Mouse (Mus musculus): ENCODE results near the gene Ncl.

The Ncl gene

DNA sequence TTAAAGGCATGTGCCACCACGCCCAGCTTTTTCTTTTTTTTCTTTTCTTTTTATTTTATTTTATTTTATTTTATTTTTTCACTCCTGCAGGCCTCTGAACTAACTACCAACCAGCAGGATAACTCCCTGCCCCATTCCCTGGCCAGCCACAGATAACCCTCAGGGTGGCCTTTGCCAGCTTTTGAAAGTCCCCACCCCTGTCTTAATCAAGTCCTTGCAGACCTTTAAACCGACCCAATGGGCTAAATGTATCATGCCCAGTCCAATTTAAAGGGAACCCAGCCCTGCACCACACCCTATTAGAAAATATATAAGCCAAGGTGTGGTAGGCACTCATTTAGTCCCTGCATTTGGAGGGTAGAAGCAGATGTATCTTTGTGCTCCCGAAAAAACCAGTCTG is 46.9 kb downstream of the Ncl start:
- DNase-seq (ENCODE audit: low spot score), result no peak

DNA sequence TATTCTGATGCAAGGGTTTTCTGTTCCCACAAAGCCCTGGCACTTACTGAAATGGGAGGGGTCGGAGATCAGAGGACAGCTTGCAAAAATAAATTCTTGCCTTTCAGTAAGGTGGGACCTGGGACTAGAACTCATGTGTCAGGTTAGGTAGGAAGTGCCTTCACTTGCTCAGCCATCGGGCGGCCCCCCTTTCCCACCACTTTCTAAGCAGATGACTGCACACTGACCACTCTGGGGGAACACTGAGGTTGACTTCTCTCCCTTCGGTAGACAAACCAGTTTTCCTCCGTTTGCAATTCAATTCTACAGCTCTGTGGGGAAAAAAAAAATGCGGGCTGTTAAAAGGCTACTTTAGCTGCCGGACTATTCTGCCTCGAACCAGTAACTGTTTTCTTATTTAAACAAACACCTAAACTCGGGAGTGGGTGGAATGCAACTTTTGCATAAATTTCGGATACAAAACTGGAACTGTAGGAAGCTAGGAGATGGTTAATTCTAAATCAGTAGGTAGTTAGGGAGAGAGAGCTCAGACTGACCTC is 47.7 kb downstream of the Ncl start:
- DNase-seq (ENCODE audit: low spot score), result no peak

DNA sequence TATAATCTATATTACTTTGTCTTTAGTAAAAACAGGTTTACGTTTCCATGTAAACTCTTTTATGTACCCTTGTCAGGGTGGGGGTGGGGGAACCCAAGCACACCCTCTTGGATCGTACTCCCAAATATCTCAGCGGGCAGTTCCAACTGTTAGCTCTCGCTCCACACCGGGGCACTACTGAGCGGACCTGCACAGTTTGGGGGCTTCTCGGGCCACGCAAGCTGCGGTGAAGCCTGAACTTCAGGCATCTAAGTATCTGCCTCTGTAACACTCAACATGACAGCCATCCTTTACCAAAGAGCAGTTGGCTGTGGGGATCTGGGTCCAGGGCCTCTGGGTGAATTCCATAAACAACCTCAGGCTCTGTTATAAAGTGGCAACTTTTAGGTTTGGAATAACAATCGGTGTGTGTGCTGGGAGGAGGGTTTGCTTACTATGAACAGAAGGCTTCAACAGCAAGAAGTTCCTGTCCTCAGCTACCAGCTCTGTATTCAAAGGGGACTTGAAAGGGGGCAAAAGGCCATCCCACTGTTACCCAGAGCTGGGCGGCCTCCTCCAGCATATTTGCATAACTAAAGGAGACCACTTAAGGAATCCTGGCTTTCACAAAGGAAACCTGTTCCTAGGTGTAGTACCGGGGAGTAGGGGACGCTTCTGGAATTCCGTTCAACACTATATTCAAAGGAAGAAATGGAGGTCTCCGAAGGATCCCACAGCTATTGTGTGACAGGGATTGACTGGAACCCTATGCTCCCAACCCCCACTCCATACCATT is 48.5 kb downstream of the Ncl start:
- no peak for DNase-seq (ENCODE audit: low spot score)

DNA sequence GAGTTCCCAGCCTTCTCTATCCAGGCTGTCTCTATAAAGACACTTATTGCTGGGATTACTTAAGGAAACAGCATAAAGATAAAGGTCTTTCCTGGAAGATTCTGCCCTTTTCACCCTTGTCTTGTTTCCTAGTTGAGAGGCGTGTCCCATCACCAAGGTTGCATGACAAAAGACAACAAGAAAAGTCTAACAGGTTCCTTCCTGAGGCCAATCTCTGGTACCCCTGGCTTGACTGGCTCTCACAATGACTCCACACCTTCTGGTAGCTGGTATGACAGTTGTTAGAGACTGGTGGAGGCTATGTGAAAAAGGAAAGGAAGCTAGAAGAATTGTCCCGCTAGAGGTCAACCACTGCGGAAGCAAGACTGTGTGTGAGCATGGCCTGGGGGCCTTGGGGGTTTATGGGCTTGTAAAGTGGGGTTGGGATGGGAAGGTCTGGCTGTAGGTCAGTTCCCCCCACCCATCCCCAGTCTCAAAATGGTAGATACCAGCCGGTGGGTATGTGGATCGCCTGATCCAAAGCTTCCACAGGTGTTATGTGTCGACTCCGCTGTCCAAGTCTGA is 49.8 kb downstream of the Ncl start:
- DNase-seq (ENCODE audit: low spot score), result no peak

DNA sequence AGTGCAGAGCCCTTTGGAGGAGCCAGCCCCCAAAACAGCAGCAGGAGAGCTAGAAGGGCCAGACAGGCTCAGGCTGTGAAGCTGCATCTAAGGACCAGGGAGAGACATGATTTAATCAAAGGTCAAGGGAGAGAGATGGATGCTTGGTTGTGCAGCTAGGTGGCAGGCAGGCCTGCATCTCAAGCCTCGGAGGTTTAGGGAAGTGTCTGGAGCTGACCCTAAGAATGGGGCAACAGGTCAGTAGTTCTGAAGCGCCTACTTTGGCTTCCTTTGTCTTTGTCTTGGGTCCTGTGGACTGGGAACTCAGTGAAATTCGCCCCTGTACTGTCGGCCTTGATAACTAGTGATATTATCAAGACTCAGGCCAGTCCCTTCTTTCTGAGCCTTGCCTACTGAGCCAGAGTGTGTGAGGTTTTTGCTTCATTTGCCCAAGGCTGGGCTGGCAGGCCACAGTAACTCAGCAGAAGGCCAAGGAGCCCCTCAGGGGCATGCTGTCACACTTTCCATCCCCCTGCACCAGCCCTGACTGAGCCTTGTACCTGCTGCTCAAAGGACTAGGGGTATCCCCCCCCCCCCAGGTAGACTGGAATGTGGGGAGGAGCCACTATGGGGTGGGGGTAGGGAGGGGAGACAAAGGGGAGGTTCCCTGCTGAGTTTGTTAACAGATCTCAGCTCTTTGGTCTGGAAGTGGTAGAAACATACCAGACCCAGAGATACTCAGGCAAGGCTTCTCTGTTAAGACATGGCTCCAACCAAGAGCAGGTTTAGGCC is 51.1 kb downstream of the Ncl start:
- no peak for DNase-seq (ENCODE audit: low spot score)

DNA sequence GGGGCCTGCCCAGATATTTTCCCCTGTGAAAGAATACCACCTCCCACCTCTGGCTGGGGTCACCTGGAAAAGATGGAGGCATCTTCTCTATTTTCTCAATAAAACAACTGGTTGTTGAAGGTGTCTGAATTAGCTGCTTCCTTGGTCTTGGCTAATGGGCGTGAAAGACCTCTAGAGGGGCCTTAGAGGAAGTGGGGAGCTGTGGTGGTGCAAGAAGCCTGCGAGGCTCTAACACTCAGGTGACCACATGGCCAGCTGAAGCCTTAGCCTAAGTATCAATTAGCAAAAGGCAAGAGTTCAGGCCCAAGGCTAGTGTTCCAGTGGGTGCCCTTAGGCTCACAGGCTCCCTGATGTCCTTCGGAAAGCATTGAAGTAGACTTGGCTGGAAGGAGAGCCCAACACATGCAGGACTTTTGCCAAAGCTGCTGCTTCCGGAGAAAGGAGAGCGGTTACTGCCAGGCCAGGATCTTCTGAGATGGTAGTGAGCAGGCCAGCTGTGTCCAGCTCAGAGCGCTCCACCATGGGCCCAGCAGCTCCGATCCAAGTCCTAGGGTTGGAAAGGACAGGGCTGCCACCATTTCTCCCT is 51.9 kb downstream of the Ncl start:
- no peak for DNase-seq (ENCODE audit: low spot score)

DNA sequence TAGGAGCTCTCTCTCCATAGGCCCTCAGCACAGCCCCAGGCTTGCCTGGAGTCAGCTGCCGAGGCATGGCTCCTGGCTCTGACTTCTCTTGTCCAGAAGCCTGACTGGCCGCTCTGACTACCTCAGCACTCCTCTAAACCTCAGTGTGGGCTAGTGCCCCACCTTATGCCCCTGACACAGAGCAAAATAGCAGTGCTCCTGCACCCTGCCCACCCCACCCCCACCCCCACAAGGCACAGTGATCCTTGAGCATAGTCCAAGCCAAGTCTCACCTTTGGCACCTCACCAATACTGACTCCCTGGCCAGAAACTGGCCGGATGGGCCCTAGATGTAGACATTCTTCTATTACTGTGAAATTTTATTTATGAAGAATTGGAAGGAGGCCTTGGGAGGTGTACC is 52.5 kb downstream of the Ncl start:
- no peak for DNase-seq (ENCODE audit: low spot score)

DNA sequence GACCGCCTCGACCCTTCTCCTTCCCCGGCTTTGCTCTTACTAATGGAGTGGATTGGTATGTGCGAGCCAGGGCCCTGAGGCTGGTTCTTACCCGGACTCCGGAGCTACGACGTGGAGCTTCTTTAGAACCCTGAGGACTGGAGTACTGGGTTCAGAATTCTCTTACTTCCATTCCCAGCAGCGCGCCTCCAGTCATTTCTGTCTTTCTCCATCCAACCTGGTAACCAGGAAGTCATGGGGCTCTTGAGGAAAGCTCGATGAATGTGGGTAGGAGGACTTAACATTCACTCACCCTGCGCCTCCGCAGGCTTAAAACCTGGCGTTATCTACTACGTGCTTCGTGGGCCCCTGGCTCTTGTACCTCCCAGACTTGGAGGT is 55.3 kb downstream of the Ncl start:
- DNase-seq (ENCODE audit: low spot score), result no peak

DNA sequence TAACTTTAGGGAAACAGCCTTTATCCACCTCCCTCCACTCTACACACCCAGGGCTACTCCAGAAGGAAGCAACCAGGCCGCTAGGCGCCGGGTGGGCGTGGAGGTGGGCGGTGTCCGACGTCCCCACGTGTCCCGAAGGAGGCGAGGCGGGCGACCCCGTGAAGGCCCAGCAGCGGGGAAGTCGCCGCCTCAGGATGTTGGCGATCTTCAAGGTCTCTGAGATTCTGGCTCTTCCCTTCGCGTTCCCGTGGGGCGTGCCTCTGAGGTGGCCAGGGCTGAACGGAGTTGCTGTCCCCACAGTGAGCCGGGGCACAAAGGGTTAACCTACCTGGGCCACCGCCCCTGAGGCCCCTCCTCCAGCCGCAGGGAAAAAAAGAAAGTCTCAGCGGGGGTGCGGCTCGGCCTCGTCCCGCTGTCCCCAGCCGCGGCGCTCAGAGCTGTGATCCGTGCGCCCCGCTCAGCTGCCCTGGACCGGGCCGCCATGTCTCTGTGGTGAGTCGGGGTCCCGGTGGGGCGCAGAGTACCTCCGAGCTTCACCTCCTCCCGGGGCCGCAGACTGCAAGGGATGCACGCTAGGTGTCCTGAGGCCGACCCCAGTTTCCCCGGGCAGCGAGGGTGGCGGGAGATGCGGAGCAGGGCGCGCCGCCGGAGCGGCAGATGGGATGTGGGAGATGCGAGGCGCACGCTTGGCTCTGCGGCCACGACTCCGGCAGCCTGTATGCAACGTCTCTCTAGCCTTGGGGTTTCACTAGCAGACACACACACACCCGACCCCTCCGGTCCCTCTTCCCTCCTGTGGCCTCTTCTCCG is 55.9 kb downstream of the Ncl start:
- peak; percentile 19 for DNase-seq (ENCODE audit: low spot score)

DNA sequence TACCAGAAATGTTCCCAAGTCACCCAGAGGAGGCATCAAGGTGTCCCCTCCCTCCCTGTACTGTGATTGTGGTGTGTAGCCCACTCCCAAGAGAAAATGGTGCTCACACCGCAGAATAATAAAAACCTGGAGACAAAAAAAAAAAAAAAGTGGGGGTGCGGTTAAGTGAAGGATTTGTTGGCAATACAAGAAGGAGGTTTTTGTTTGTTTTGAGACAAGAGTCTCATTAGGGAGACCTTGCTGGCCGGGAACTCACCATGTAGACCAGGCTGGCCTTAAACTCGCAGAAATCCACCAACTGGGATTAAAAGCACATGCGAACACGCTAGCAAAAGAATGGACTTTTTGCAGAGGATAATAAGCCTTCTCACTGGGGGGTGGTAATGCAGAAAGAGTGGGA is 56.7 kb downstream of the Ncl start, which contains the start of gene B3gnt7:
B3gnt7 (plus strand) TSS at position 301 of the 400 bp plus-strand sequence.
- DNase-seq (ENCODE audit: low spot score), result no peak

DNA sequence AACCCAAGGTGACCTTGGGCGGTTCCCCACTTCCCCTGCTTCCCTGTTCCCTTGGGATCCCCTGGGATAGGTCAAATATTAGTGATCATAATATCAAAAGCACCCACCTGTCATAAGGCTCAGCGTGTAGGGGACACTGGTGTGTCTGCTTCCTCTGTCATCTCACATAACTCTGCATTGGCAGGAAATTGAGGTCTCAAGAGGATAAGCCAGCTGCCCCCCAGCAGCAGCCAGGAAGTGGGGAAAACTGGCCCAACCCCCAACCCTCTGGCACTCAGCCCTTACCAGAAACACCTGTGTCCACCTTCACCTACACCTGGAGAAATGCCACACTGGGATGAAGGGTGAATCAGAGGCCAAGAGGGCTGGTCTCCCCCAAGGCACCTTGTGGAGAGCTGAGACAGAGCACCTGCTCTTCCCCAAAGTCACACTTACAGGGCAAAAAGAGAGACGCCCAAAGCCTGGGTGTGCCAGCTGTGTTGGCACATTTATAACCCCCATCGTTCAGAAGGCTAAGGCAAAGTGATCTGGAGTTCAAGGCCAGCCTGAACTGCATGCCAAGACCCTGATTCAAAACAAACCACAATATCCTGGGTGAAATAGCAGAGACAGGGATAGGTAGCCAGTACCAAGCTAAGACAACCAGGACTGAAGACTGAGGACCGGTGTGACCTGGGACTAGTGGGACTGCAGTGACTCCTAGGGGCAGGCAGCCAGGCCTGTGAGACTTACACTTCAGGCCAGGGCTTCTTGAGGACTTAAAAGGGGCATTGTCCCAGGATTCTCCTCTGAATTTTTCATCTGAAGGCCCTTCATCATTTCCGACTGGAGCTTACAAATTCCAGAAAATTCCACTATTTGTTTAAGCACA is 57.7 kb downstream of the Ncl start:
- DNase-seq (ENCODE audit: low spot score), result no peak

DNA sequence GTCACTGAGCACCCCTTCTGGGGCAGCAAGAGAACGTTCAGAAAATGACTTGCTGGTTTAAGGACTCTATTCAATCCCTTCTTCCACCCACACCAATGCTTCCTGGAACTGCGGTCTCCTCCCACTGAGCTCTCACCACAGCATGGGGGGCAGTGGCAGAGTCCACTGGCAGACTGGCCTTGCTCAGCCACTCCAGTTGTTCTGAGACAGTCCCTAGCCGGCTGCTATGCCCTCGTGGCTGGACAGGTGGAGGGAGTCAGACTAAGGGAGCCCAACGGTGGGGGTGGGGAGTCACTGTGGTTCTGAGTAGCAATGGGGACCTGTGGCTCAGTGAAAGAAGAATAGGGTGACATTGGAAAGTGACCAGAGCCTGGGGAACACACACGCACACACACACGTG is 58.5 kb downstream of the Ncl start:
- no peak for DNase-seq (ENCODE audit: low spot score)

DNA sequence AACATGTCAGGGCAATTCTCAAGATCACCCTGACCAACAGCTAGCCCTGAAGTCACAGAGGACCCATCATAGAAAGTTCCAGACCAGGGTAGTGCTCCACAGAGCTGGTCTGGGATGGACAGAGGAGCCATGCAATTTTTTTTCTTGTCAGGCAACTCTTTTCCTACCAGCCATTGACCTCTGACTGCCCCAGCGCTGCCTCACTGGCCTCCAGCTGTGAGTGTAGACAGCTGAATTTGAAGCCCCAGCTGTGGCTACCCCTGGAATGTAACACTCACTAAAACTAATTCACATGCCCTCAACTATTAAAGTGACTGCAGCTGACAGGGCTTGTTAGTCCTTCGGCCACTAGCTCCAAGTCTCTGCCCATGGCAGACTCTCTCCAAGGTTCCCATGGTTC is 59.1 kb downstream of the Ncl start:
- DNase-seq (ENCODE audit: low spot score), result no peak

All from T-cell, adult 2 months (primary cell).